Mouse (Mus musculus) gastrocnemius, postnatal 10 days (tissue): Measurements from ENCODE around the gene Ostc. TPM values are rescaled to one million over a fixed set of nuclear protein-coding genes. Genes with fewer than 3 reads are reported as not detected.

Source experiments
- DNase-seq: peaks from one replicate; pipeline ENCODE4 v3.0.0; 2021; ENCODE audit warnings: mixed read lengths
- long read RNA-seq, 2 experiments: library from polyadenylated mRNA; stranded (forward); transcript quantifications; one replicate each; pipeline ENCODE4 v2.0.0; 2021
- total RNA-seq, 2 experiments: library from RNA; stranded (reverse); gene quantifications; 2 replicates each; pipeline ENCODE4 v1.2.3; 2021

Gene Ostc
- total RNA-seq: 10 to 100 TPM; 58.4 to 74.5 TPM
- long read RNA-seq, experiment 1, transcript Ostc-201 (4 exons, 1,067 nt): major isoform, 57 of 59 reads
- long read RNA-seq, experiment 1, partial matches to known transcripts: 2 of 59 reads
- long read RNA-seq, experiment 1, other reads (novel, unspliced or antisense): 0 of 59 reads
- long read RNA-seq, experiment 2, transcript Ostc-201 (4 exons, 1,067 nt): major isoform, 39 of 44 reads
- long read RNA-seq, experiment 2, partial matches to known transcripts: 1 of 44 reads
- long read RNA-seq, experiment 2, other reads (novel, unspliced or antisense): 2 of 44 reads

DNA sequence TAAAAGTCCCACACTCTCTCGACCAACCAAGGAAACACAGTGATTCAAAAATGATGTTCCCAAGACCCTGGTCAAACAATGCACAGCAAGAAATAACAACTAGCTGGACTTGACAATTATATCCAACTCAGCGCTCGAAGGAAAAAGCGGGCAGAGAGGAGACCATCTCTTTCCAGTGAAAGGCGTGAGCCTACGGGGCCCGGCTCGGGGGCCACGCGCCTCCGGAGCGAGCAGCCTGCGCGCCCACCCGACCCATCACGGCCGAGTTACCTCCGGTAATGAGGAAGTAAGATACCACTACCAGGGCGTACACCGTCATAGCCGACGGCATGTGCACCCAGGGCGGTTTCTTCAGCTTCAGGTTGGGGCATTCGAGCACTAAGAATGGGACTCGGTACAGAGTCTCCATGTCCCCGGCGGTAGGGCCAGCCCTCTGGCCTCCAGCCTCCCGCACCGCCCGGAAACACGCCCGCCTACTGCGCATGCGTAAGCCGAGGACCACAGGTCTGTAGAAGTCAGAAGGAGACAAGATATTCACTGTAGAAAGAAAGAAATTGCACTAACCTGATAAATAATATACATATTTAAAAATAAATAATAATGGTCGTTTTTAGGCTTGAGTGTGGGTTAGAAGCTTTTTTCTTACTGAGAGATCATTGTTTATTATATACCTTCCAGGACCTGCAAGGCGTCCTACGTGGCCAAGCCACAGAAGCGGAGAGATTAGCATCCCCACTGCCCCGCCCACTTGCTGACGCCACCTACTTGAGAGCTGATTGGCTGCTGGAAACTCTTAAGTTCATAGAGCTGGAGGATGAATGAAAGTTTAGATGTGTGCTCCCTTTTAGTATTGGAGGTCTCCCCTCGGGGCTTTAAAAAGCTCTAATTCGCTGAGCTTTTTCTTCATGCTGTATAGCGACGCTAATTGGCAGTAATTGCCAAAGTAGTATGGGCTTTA is at the start of gene Ostc:
Gene Ostc, minus strand, starts transcription at position 478 of the 958 bp plus-strand sequence.
- peak; percentile 96 for DNase-seq

DNA sequence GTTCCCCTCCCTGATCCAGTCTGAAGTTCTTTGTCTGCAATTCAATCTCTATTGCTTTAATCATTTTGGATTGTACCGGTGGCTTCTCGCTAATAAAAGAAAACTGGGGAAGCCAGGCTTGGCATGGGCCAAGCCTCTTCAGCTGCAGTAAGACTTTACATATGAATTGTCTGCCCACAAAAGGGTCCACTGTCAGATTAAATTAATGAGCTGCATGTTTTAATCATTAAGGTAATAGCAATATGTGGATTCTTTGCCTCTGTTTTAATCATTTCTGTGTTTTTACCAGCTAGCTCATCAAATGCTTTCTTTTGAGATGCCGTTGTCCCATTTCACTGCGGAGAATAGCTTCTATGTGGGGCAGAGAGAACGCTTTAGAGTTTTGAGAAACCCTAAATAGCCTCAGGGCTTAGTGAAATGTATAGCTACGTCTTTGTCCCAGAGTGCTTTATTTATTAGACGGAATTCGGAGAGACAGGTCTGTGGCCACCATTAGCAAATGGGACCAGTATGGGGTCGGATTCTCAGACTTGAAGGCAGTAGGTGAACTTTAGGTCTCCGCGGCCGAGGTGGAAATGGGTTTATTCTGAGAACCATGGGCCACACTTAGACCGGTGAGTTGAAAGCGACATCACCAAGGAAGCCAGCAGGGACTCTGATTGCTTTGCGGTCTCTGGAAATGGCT is 49.1 kb upstream of the Ostc start:
- DNase-seq: no peak

DNA sequence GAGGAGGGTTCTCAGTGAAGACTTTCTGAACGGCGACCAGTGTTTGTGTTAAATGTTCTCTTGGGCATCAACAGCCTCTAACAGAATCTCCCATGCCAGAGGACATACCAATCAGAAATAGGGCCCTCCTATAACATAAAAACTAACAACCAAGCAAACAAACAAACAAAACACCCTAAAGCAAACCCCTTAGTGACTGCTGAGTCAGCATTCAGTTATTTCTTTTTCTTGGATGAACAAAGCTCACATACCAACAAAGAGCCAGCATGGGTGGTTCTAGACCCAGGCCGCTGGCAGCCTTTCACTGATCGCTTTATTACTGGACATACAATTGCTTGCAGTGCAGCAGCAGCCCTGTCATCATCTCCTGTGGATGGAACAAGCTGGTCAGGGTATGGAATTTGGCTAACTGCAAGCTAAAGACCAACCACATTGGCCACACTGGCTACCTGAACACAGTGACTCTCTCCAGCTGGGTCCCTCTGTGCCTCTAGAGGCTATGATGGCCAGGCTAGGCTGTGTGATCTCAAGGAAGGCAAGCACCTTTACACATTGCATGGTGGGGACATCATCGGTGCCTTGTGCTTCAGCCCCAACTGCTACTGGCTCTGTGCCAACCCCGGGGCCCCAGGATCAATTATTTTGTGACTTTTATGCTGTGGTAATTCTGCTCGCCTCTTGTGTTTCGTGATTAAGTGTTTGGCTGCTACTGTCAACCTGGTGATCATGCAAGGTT is 48.0 kb upstream of the Ostc start:
- no peak for DNase-seq

DNA sequence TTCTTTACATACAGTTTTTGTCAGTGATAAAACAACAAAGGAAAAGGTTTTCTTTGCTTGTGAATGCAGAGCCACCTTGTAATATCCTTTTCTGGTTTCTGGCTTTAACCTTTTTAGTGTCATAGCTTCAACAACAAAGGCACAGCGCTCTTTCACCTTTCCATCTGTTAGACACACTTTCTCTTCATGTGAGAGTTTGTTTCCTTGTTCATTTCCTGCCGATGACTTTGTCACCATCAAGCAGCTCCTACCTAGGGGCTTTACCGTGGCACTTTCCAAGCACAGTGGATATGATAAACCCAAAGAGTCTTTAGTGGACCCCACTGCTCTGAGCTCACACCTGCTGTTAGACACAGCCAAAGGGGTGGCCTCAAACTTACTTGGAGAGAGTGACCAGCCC is 40.0 kb upstream of the Ostc start:
- DNase-seq: no peak

DNA sequence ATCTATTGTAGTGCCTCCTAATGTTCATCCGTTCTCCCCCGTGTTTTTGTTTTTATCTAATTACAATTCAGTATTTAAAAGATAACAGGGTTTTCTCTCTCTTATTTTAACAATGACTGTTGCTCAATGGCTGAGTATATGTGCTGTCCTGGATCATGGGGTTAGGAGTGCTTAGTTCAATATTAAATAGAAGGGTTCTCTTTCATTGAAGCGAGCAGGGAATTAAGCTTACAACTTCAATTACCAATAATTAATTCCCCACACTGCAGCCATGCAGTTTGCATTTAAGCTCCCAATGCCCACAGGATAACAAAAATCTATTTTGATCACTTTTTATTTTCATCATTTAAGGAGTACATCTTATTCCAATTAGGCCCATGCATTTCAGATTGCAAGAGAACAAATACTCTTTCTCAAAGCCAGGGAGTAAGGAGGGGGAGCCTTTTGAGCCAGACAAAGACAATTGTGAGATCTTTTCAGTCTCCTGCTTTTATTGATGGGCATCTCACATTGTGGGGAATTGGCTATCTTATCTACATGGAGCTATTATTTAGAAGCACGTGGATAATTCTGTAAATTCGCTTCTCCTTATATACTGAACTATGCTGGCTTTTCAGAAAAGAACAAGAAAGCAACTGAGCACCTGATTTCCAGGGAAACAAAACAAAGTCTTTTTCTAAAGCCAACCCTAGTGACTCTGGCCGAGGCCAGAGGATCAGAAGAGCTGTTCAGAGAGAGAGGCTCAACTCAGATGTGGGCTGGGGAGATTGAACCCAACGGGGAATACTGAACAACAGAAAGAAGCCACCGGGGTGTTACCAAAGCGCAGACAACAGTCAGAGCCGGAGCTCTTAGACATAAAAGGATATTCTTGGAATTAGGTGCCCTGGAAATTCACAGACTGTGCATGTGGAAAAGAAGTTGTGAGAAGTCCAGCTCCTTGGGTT is 37.7 kb upstream of the Ostc start:
- no peak for DNase-seq

DNA sequence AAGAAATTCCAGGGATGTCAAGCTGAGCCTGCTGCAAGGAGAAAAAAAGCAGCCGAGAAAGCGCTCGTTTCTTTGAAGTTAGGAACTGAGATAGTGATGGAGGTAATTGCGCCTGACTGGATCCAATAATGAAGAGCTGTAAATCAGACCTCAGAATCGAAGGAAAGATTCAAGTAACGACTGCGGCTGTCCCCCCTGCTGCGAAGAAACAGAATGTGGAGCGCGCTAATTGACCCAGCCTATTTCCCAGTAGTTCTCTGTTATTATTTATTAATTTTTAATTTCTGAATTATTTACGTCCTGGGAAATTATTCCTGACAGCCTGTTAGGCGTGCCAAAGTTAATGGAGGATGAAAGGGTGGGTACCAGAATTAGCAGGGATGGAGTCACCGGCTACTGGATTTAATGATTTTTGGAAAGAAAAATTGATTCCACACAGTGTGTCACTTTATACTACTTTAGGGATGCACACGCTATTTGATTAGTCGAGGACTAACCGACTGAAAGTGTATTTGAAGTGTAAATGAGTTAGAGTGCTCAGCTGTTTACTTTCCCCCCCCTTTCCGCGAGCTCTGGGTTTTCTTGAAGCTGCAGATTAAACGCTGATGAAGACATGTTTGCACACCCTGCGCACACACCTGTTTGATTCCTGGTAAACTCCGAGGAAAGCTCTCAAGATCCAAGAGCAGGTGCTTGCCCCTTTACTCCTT is 28.6 kb upstream of the Ostc start:
- DNase-seq: no peak

DNA sequence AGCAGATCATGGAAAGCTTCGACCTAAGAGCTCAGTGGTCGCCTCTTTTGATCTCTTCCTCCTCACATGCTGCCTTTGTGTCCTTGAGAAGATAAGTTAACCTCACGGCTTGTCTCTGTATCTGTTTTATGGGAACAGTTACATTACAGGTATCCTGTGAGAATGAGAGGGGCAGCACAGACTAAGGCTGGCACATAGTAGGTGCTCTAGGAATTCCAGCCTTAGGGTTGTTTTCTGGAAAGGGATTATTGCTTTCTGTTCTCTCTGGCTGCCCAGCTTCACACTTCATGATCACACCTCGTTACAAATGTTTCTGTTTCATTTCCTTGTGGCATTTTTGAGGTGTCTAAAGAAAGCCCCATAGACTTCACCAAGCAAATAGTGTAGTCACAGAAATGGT is 27.5 kb upstream of the Ostc start:
- DNase-seq: no peak

DNA sequence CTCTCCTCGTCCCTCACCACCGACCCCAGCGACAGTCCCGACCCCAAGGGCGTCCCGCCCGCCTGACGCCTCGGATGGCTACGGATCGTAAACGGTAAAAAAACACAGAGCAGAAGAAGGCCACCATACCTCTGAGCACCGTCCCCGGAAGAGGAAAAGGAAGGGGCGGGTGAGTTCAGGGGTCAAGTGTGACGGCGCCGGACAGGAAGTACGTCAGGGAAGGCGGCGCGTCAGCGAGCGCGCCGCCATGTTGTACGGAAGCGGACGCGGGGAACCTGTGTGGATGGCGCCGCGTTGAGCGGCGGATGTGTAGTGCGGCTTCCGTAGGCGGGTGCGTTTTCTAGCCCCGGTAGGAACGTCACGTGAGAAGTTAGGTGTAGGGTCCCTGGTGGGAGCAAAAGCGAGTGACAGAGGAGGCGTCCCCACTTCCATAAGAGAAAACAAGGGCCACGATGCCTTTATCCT is 21.0 kb upstream of the Ostc start, which contains the start of gene Rpl34:
Gene Rpl34, minus strand, starts transcription at position 210 of the 465 bp plus-strand sequence.
- peak; percentile 87 for DNase-seq

DNA sequence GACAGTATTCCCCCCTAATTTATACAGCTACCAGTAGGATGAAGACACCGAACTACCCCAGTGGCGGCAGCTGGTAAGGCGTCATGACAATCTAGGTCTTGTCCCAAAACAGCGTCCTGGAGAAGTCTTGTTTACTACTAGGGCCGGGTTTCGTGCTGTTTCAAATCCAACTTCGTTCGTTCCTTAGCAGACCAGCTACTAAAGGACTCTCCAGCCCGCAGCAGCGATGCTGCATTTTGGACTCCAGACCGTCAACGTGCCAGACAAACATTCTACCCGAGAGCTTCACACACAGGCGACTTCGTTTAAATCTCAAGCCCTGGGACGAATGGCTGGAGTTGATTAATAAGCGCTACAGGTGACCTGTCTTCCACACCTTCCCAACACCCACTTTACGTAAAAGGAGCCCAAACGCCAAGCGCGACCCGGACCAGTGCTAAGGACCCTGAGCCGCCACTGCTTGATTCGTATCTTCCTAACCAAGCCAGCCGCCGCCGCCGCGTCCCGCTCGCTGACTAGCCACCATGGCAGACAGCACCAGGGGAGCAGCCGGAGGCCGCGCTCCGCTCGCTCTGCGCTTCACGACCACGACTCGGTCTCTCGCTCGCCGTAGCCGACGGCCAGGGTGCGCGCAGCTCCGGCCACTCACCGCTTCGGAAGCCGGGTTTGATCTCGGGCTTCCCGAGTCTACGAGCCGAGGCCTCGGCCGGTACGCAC is 20.4 kb upstream of the Ostc start:
- peak; percentile 32 for DNase-seq

DNA sequence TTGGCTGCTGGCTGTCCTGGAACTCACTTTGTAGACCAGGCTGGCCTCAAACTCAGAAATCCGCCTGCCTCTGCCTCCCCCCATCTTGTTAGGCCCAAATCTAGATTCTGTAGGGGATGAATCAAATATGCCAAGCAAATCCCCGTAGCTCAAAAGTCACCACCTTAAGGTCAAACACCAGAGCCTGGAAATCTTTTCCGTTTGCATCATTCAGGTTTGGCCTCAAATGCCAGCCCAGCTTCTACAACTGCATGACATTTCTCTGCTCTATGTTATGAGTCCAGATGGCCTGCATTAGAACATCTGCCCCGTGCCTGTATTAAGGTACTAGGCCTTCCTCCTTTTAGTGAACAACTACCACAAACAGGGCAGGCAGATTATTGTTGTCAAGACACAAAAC is 18.4 kb upstream of the Ostc start:
- no peak for DNase-seq

DNA sequence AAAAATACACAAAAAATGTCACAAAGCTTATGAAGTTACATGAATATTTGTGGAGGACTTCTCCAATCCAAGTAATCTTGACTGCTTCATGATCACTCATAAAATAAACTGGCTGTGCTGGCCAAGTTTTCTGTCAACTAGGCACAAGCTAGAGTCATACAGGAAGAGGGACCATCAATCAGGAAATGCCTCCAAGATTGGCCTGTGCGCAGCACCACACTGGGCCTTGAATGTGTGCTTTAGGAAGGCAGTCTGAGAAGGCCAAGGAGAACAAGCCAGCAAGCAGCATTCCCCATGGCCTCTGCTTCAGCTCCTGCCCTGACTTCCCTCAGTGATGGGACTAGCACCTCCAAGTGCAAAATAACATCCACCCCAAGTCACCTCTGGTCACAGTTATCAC is 17.8 kb upstream of the Ostc start:
- no peak for DNase-seq

DNA sequence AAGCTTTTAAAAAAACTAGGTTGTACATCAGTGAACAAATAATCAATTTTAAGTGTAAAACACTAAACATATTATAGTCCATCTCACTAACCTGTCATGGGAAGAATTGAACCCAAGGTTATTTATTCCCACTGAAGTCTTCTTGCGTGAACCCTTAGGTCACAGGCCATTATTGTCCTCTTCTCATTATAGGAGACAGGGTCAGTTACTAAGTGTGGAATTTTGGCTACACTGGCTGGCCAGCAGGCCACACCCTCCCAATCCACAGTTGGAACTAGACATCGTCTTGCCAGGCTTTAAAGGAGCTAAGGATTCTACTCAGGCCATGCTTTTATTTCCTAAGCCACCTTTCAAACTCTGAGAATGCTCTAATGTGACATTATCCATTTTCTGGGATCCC is 16.5 kb upstream of the Ostc start:
- no peak for DNase-seq

DNA sequence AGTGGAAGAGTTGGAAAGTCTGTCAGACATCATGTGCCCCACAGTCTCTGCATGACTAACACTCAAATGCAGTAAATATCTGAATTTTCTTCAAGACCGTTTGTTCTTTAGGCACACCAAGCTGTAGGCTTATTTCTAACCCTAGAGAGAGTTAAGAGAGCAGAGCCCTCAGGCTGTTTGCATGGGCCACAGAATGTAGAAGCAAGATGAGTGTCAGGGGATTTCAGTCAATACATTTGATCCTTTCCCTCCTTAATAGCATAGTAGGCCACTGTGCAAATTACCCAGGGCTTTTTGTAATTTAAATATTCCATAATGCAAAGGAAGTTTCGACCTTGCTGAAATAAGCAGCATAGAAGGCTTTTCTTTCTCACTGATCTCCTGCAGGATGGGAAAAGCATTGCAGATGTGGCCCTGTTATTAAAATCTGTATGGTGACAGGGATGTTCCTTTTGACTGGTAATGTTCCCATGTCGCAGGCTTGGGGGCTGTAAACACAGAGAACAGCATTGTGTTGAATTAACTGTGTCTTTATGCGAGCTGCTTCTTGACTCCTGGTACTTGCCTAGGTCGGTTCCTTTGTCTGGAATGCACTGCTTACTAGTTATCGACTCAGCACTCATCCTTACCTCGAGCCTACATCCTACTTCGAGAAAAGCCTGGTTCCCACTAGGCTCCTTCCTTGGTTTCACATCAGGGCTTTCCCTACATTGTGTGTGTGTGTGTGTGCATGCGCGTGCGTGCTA is 13.7 kb upstream of the Ostc start:
- no peak for DNase-seq

DNA sequence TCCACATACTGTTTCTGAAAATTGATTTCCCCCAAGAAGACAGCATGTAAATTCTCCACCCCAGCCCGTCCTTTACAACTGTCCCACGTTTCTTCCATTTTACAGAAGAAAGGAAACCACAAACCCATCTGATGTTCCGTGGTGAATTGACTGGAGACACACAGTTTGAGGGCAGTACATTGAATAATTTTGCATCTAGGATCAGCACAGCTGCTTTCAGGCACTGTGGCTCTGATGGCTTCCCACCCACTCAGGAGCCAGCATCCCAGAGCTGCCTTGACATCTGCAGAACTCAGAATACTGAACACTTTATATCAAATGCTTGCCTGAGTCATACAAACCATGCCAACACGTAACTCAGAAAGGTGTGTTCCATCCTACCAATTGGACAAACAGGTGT is 11.0 kb upstream of the Ostc start:
- no peak for DNase-seq

DNA sequence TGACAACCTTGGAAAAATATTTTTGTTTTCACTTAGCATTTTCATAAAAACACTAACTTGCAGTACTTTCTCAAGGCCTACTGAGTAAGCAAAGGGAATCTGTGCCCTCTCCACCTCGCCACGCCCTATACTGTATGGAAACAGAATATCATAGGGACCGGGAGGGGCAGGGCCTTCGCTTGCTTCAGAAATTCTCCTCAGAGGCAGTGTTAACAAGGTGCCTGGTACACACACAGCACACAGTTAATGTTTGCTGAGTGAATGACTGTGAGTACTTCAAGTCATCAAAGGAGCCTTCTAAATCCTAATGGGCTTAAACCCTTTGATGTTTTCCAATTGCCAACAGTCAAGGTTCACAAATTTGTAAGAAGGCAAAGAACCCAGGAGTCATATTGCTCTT is 9.6 kb upstream of the Ostc start:
- DNase-seq: no peak

DNA sequence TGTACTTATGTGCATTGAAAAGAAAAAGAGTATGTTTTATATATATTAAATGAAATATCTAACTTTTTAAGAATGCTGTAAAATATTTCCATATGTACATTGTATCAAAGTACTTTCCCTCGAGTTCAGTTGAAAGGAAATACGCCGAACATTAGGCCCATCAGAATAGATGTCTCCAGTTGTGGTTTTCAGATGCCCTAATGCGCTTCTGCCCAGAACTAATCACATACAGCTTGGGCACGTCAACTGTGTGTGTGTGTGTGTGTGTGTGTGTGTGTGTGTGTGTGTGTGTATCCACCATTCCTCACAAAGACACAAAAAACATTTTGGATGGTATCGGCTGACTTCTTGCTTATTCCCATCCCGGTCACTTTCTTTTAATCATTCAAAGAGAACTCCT is 7.3 kb upstream of the Ostc start:
- no peak for DNase-seq

DNA sequence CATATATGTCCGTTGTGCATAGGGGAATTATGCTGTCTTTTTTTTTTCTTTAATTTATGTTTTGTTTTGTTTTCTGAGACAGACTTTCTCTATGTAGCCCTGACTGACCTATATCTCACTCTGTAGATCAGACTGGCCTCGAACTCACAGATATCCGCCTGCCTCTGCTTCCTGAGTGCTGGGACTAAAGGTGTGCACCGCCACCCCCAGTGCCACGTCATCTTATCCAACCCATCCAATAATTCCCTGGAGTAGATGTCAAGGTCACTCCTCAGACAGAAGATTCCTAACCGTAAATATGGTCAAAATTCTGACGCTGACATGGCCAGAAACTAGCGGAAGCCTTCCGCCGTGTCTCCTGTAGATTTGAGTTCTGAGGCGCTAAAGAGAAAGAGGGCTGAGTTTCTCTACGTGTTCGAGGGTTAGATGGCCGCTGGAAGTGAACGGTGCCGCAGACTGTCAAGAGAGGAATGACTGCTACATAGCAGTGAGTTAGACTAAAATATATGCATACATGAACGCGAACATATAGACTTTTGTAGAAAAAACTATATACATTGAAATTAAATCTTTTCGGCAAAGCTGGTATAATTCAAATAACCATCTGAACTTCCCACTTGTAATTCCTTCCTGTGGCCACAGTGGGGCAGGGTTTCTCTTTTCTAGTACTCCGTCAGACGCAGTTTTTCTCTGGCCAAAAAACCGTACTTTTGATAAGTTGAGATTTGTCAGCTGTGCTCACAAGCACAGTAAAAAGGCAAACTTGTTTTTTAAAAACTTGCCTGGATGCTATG is 5.7 kb upstream of the Ostc start:
- DNase-seq: peak; percentile 56

DNA sequence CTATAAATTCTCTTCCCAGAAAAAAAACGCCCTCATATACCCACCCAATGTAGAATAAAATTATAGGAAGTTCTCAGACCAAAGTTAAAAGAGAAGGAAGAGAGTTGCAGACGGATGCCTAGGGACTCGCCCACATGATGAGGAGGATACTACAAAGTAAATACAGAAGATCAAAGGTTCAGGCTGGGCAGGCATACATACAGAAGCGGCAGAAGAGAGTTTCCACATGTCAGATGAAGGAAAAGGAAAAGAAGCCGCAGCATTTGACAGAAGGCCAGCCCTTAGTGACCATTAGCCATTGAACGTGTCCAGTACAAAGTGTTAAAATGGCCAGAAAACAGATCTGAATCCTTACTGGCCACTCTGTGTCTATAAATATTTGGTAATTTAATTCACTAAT is 3.6 kb upstream of the Ostc start:
- no peak for DNase-seq
